Mouse (Mus musculus): ENCODE results near the gene Sphk2.

- TF ChIP-seq CTCF (IDR thresholded peaks at IDR 0.05; ENCODE audit: low read depth) (no peak), EP300 (IDR thresholded peaks at IDR 0.05; ENCODE audit: low read depth) (no peak)
These were observed 49.0 kb upstream of the Sphk2 start for GRCm38 (mm10) chr7:45766764-45767163.
